ENCODE assay signal across 9 mouse cellular contexts in the genomic region with DNA sequence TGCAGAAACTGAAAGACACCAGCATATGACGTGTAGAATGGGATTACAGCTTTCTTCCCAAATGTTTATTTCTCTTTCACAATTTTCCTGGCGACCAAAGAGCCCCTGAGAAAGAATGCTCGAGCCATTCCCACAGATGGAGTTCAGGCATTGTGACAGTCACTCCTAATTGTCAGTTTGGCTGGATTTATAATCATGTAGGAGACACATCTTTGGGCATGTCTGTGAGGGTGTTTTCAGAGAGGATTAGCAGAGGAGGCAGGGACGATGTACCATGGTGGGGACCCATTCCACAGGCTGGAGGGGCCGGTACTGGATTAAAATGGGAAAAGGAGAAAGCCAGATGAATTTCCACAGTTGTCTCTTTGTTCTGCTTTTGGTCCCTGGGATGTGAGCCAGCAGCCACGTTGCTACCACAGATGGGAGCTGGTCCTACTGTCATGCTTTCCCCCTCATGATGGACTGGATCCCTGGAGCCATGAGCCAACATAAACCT.
DNase-seq lines count a peak whose midpoint lies in the region.
"Had no signal": no experiment of that assay in that cellular context is flagged by ENCODE, and none has a peak within 500 bp of the region (broad histone marks: within the 10 kb centered on the region; RNA-seq: fewer than 3 reads in every experiment).

No protein-coding gene starts in this region.

- DNase-seq in cerebellum, adult 9-10 months = peak; percentile 39
- no peak for DNase-seq in cerebellum, adult 11 months
- DNase-seq in left cerebral cortex, postnatal 4 days = peak; percentile 49
- DNase-seq in left cerebral cortex, postnatal 36 days (ENCODE audit: low spot score in 2 of 2) = no peak
- DNase-seq in fibroblast of lung, adult 2 months (ENCODE audit: low read depth) = peak; percentile 67
- peak; percentile 23 for DNase-seq in lung, postnatal 36 days
- DNase-seq in adrenal gland, postnatal 36 days = no peak
- DNase-seq in spleen, adult 18-20 months = no peak
- DNase-seq: kidney, postnatal 4 days had no signal

- intact Hi-C loops in left cerebral cortex, postnatal 4 days (cut with DNase I) = no loop called here
- intact Hi-C loops in left cerebral cortex, postnatal 36 days (cut with DNase I) = loop anchor here (5.0 kb wide), 1 partner anchor 37 kb away; no protein-coding TSS in a partner anchor

Comparison
In these comparisons a context has a peak if more than half of its experiments do, and no peak if none do; other contexts are left out.
1. DNase-seq: peak in cerebellum, adult 9-10 months (single experiment), left cerebral cortex, postnatal 4 days (single experiment), fibroblast of lung, adult 2 months (single experiment) and lung, postnatal 36 days (single experiment); none in cerebellum, adult 11 months (single experiment), left cerebral cortex, postnatal 36 days (0 of 2), adrenal gland, postnatal 36 days (0 of 2) and spleen, adult 18-20 months (0 of 2).